Mouse (Mus musculus): ENCODE measurements around the gene Krtap1-3.
"Not testable (repeated sequence)": the region's sequence is repeated elsewhere in the genome, so short reads cannot be mapped to it uniquely, and the experiment has no call there.

- not testable (repeated sequence) for TF ChIP-seq CTCF (IDR thresholded peaks at IDR 0.05; ENCODE audit: extremely low read depth, insufficient read length, insufficient replicate concordance, low read depth, low read length); POLR2A (IDR thresholded peaks at IDR 0.05; ENCODE audit: low read depth, low read length)
Measured at GRCm38 (mm10) chr11:99610089-99610488, 18.9 kb upstream of the Krtap1-3 start, which contains the start of gene Gm11937.
